Mouse (Mus musculus): ENCODE results near the gene Larp7. TPM values are rescaled to one million over a fixed set of nuclear protein-coding genes. Genes with fewer than 3 reads are reported as not detected.

Gene Larp7
- total and polyA plus RNA-seq, 3 experiments = 44.9 to 111 (median 76.6) TPM

GRCm38 (mm10) chr3:127539193-127539592 is 14.0 kb downstream of the Larp7 start:
- ATAC-seq (ENCODE audit: extremely low read depth, insufficient number of reproducible peaks, low FRiP score, poor library complexity, severe bottlenecking) = no peak
- Histone ChIP-seq H3K9me3 (replicated peaks) (no peaks in the 10 kb centered on the region), H3K4me1 (ENCODE audit: insufficient read depth, low read depth, low read length) (no peaks in the 10 kb centered on the region), H3K4me3 (ENCODE audit: low read depth, low read length) (no peak overlapping the region), H3K36me3 (replicated peaks) (peaks cover 70% of the 10 kb centered on the region), H3K27me3 (ENCODE audit: insufficient read depth, low read length) (no peaks in the 10 kb centered on the region)
- TF ChIP-seq GATA1 (IDR thresholded peaks at IDR 0.05; ENCODE audit: borderline replicate concordance, low read length) (no peak), POLR2AphosphoS5 (IDR thresholded peaks at IDR 0.05; ENCODE audit: insufficient replicate concordance, low read depth, low read length) (no peak), CTCF (IDR thresholded peaks at IDR 0.05; ENCODE audit: low read depth, low read length) (no peak), TAL1 (conservative IDR thresholded peaks at IDR 0.05; ENCODE audit: low read depth, low read length) (no peak), GATA2 (IDR thresholded peaks at IDR 0.05; ENCODE audit: borderline replicate concordance, low read depth, low read length) (no peak)
- no peak for DNase-seq (ENCODE audit: low spot score)

- ATAC-seq (ENCODE audit: extremely low read depth, insufficient number of reproducible peaks, low FRiP score, poor library complexity, severe bottlenecking) (peak; percentile 63), DNase-seq (ENCODE audit: low spot score) (no peak)
- Histone ChIP-seq H3K4me1 (ENCODE audit: insufficient read depth, low read depth, low read length) (peaks cover 22% of the 10 kb centered on the region), H3K9me3 (replicated peaks) (no peaks in the 10 kb centered on the region), H3K36me3 (replicated peaks) (no peaks in the 10 kb centered on the region), H3K4me3 (ENCODE audit: low read depth, low read length) (no peak overlapping the region), H3K27me3 (ENCODE audit: insufficient read depth, low read length) (no peaks in the 10 kb centered on the region)
- no peak for TF ChIP-seq CTCF (IDR thresholded peaks at IDR 0.05; ENCODE audit: low read depth, low read length)
- no peak for TF ChIP-seq GATA2 (IDR thresholded peaks at IDR 0.05; ENCODE audit: borderline replicate concordance, low read depth, low read length)
- no peak for TF ChIP-seq TAL1 (conservative IDR thresholded peaks at IDR 0.05; ENCODE audit: low read depth, low read length)
- TF ChIP-seq POLR2AphosphoS5 (IDR thresholded peaks at IDR 0.05; ENCODE audit: insufficient replicate concordance, low read depth, low read length) = no peak
- TF ChIP-seq GATA1 (IDR thresholded peaks at IDR 0.05; ENCODE audit: borderline replicate concordance, low read length) = no peak
These were observed 22.9 kb downstream of the Larp7 start for GRCm38 (mm10) chr3:127530293-127530692.

- H3K36me3 ChIP-seq (replicated peaks) = no peaks in the 10 kb centered on the region
- DNase-seq (ENCODE audit: low spot score) (no peak), ATAC-seq (ENCODE audit: extremely low read depth, insufficient number of reproducible peaks, low FRiP score, poor library complexity, severe bottlenecking) (0 out of 2 replicates have a peak, but pooled peaks have one; percentile 54)
- no peaks in the 10 kb centered on the region for H3K27me3 ChIP-seq (ENCODE audit: insufficient read depth, low read length)
- no peak for TF ChIP-seq GATA2 (IDR thresholded peaks at IDR 0.05; ENCODE audit: borderline replicate concordance, low read depth, low read length)
- no peak for TF ChIP-seq TAL1 (conservative IDR thresholded peaks at IDR 0.05; ENCODE audit: low read depth, low read length)
- TF ChIP-seq GATA1 (IDR thresholded peaks at IDR 0.05; ENCODE audit: borderline replicate concordance, low read length) = no peak
- TF ChIP-seq POLR2AphosphoS5 (IDR thresholded peaks at IDR 0.05; ENCODE audit: insufficient replicate concordance, low read depth, low read length) = no peak
- TF ChIP-seq CTCF (IDR thresholded peaks at IDR 0.05; ENCODE audit: low read depth, low read length) = no peak
- H3K4me1 ChIP-seq (ENCODE audit: insufficient read depth, low read depth, low read length) = peaks cover 22% of the 10 kb centered on the region
- H3K4me3 ChIP-seq (ENCODE audit: low read depth, low read length) = no peak overlapping the region
- no peaks in the 10 kb centered on the region for H3K9me3 ChIP-seq (replicated peaks)
These were observed 23.3 kb downstream of the Larp7 start for GRCm38 (mm10) chr3:127529824-127530223.

GRCm38 (mm10) chr3:127529210-127529609 is 23.9 kb downstream of the Larp7 start:
- Histone ChIP-seq H3K9me3 (replicated peaks) (no peaks in the 10 kb centered on the region), H3K4me3 (ENCODE audit: low read depth, low read length) (no peak overlapping the region), H3K4me1 (ENCODE audit: insufficient read depth, low read depth, low read length) (peaks cover 22% of the 10 kb centered on the region), H3K36me3 (replicated peaks) (no peaks in the 10 kb centered on the region), H3K27me3 (ENCODE audit: insufficient read depth, low read length) (no peaks in the 10 kb centered on the region)
- DNase-seq (ENCODE audit: low spot score) = no peak
- ATAC-seq (ENCODE audit: extremely low read depth, insufficient number of reproducible peaks, low FRiP score, poor library complexity, severe bottlenecking) = no peak
- no peak for TF ChIP-seq GATA2 (IDR thresholded peaks at IDR 0.05; ENCODE audit: borderline replicate concordance, low read depth, low read length)
- no peak for TF ChIP-seq TAL1 (conservative IDR thresholded peaks at IDR 0.05; ENCODE audit: low read depth, low read length)
- no peak for TF ChIP-seq GATA1 (IDR thresholded peaks at IDR 0.05; ENCODE audit: borderline replicate concordance, low read length)
- TF ChIP-seq POLR2AphosphoS5 (IDR thresholded peaks at IDR 0.05; ENCODE audit: insufficient replicate concordance, low read depth, low read length) = no peak
- no peak for TF ChIP-seq CTCF (IDR thresholded peaks at IDR 0.05; ENCODE audit: low read depth, low read length)

- DNase-seq (ENCODE audit: low spot score) (no peak), ATAC-seq (ENCODE audit: extremely low read depth, insufficient number of reproducible peaks, low FRiP score, poor library complexity, severe bottlenecking) (no peak)
- Histone ChIP-seq H3K36me3 (replicated peaks) (no peaks in the 10 kb centered on the region), H3K4me3 (ENCODE audit: low read depth, low read length) (no peak overlapping the region), H3K27me3 (ENCODE audit: insufficient read depth, low read length) (no peaks in the 10 kb centered on the region), H3K9me3 (replicated peaks) (no peaks in the 10 kb centered on the region), H3K4me1 (ENCODE audit: insufficient read depth, low read depth, low read length) (peaks cover 22% of the 10 kb centered on the region)
- TF ChIP-seq TAL1 (conservative IDR thresholded peaks at IDR 0.05; ENCODE audit: low read depth, low read length) = no peak
- TF ChIP-seq GATA1 (IDR thresholded peaks at IDR 0.05; ENCODE audit: borderline replicate concordance, low read length) = no peak
- no peak for TF ChIP-seq CTCF (IDR thresholded peaks at IDR 0.05; ENCODE audit: low read depth, low read length)
- TF ChIP-seq POLR2AphosphoS5 (IDR thresholded peaks at IDR 0.05; ENCODE audit: insufficient replicate concordance, low read depth, low read length) = no peak
- no peak for TF ChIP-seq GATA2 (IDR thresholded peaks at IDR 0.05; ENCODE audit: borderline replicate concordance, low read depth, low read length)
These were observed 25.6 kb downstream of the Larp7 start for GRCm38 (mm10) chr3:127527465-127528034.

GRCm38 (mm10) chr3:127525188-127525819 is 27.8 kb downstream of the Larp7 start:
- peaks cover 31% of the 10 kb centered on the region for H3K4me1 ChIP-seq (ENCODE audit: insufficient read depth, low read depth, low read length)
- DNase-seq (ENCODE audit: low spot score) (no peak), ATAC-seq (ENCODE audit: extremely low read depth, insufficient number of reproducible peaks, low FRiP score, poor library complexity, severe bottlenecking) (no peak)
- H3K27me3 ChIP-seq (ENCODE audit: insufficient read depth, low read length) = no peaks in the 10 kb centered on the region
- H3K36me3 ChIP-seq (replicated peaks) = no peaks in the 10 kb centered on the region
- H3K9me3 ChIP-seq (replicated peaks) = no peaks in the 10 kb centered on the region
- TF ChIP-seq GATA2 (IDR thresholded peaks at IDR 0.05; ENCODE audit: borderline replicate concordance, low read depth, low read length) (no peak), TAL1 (conservative IDR thresholded peaks at IDR 0.05; ENCODE audit: low read depth, low read length) (no peak), POLR2AphosphoS5 (IDR thresholded peaks at IDR 0.05; ENCODE audit: insufficient replicate concordance, low read depth, low read length) (no peak), GATA1 (IDR thresholded peaks at IDR 0.05; ENCODE audit: borderline replicate concordance, low read length) (no peak), CTCF (IDR thresholded peaks at IDR 0.05; ENCODE audit: low read depth, low read length) (no peak)
- no peak overlapping the region for H3K4me3 ChIP-seq (ENCODE audit: low read depth, low read length)
